Mouse (Mus musculus) CH12.LX (cell line): ENCODE results near the gene Drc3. TPM values are rescaled to one million over a fixed set of nuclear protein-coding genes. Genes with fewer than 3 reads are reported as not detected.

Source experiments
- DNase-seq: peaks from one replicate; pipeline ENCODE4 v3.0.0-alpha.2; 2013; ENCODE audit errors: extremely low read depth
- H3K27ac ChIP-seq: 2 replicates; pipeline ENCODE4 v1.5.1; 2012; ENCODE audit warnings: low read depth, mild to moderate bottlenecking, control low read depth, moderate library complexity; ENCODE audit not compliant: insufficient read depth
- H3K27me3 ChIP-seq: replicated peaks from 2 replicates; pipeline ENCODE3; 2012; ENCODE audit warnings: inconsistent platforms
- H3K36me3 ChIP-seq, 2 experiments: replicated peaks in 1 of 2; 2 replicates each; pipeline versions ENCODE3 to v1.6.1; 2012; ENCODE audit warnings: inconsistent platforms in 1 of 2, low read length in 1 of 2, mild to moderate bottlenecking in 1 of 2, mixed read lengths in 1 of 2, moderate library complexity in 1 of 2; ENCODE audit not compliant: control insufficient read depth in 1 of 2, insufficient read depth in 1 of 2
- H3K4me1 ChIP-seq, 2 experiments: 2 replicates each; pipeline ENCODE4 v1.6.1; 2012; ENCODE audit warnings: inconsistent platforms in 1 of 2, moderate library complexity in 1 of 2; ENCODE audit not compliant: insufficient read depth in 2 of 2, control insufficient read depth in 1 of 2
- H3K4me2 ChIP-seq: 2 replicates; pipeline ENCODE4 v1.6.1; 2012; ENCODE audit warnings: low read depth, mild to moderate bottlenecking, control low read depth; ENCODE audit not compliant: poor library complexity, insufficient read depth, severe bottlenecking
- H3K4me3 ChIP-seq, 3 experiments: fragments of 150-350 bp in 1 of 3; sonication (generic) in 1 of 3; replicated peaks in 1 of 3; 2 replicates each; pipeline versions ENCODE3 to v1.5.1; 2011 to 2012; ENCODE audit warnings: low read depth in 2 of 3, low read length in 2 of 3, mild to moderate bottlenecking in 2 of 3, moderate library complexity in 2 of 3, control low read depth in 1 of 3, improper control_type of control experiment in 1 of 3, inconsistent platforms in 1 of 3, mixed read lengths in 1 of 3; ENCODE audit not compliant: poor library complexity in 1 of 3
- H3K79me2 ChIP-seq: replicated peaks from 2 replicates; pipeline ENCODE4 v1.6.1; 2012; ENCODE audit warnings: mild to moderate bottlenecking, moderate library complexity; ENCODE audit not compliant: control insufficient read depth, poor library complexity, insufficient read depth, severe bottlenecking; ENCODE audit errors: extremely low read depth
- H3K9ac ChIP-seq: 2 replicates; pipeline ENCODE4 v1.6.1; 2012; ENCODE audit warnings: low read depth, mild to moderate bottlenecking, control low read depth, moderate library complexity; ENCODE audit not compliant: insufficient read depth
- H3K9me3 ChIP-seq: replicated peaks from 2 replicates; pipeline ENCODE3; 2012; ENCODE audit warnings: low read length, inconsistent platforms, mixed read lengths
- BHLHE40 ChIP-seq: IDR thresholded peaks from 2 replicates; pipeline ENCODE4 v1.6.1; 2011; ENCODE audit warnings: mild to moderate bottlenecking, low read depth, low read length, improper control_type of control experiment
- CTCF ChIP-seq, 2 experiments: IDR thresholded peaks in 1 of 2; conservative IDR thresholded peaks in 1 of 2; 2 replicates each; pipeline ENCODE4 v1.5.1; 2011 to 2012; ENCODE audit warnings: low read depth in 2 of 2, low read length in 2 of 2, improper control_type of control experiment in 1 of 2, inconsistent platforms in 1 of 2, mild to moderate bottlenecking in 1 of 2, moderate library complexity in 1 of 2
- ETS1 ChIP-seq: conservative IDR thresholded peaks from 2 replicates; pipeline ENCODE4 v1.6.1; 2012; ENCODE audit warnings: low read depth, mild to moderate bottlenecking, inconsistent platforms, low read length, improper control_type of control experiment, moderate library complexity
- HCFC1 ChIP-seq: IDR thresholded peaks from 2 replicates; pipeline ENCODE4 v1.6.1; 2012; ENCODE audit warnings: low read depth, mild to moderate bottlenecking, inconsistent platforms, low read length, improper control_type of control experiment
- IRF4 ChIP-seq: IDR thresholded peaks from 2 replicates; pipeline ENCODE4 v1.6.1; 2014; ENCODE audit warnings: low read depth, mild to moderate bottlenecking, inconsistent platforms, low read length, improper control_type of control experiment
- KAT2A ChIP-seq: IDR thresholded peaks from 2 replicates; pipeline ENCODE4 v1.6.1; 2012; ENCODE audit warnings: low read length, improper control_type of control experiment, inconsistent platforms; ENCODE audit not compliant: insufficient replicate concordance
- MAFK ChIP-seq: IDR thresholded peaks from 2 replicates; pipeline ENCODE4 v1.6.1; 2011; ENCODE audit warnings: low read length, improper control_type of control experiment; ENCODE audit not compliant: insufficient replicate concordance
- MAX ChIP-seq: IDR thresholded peaks from 2 replicates; pipeline ENCODE4 v1.6.1; 2011; ENCODE audit warnings: low read length, improper control_type of control experiment
- MAZ ChIP-seq: IDR thresholded peaks from 2 replicates; pipeline ENCODE4 v1.6.1; 2012; ENCODE audit warnings: low read depth, mild to moderate bottlenecking, inconsistent platforms, low read length, improper control_type of control experiment, moderate library complexity
- MXI1 ChIP-seq: IDR thresholded peaks from 2 replicates; pipeline ENCODE4 v1.6.1; 2011; ENCODE audit warnings: mild to moderate bottlenecking, low read depth, low read length, improper control_type of control experiment
- MYC ChIP-seq: IDR thresholded peaks from 2 replicates; pipeline ENCODE4 v1.6.1; 2011; ENCODE audit warnings: low read depth, mild to moderate bottlenecking, improper control_type of control experiment, low read length
- PAX5 ChIP-seq: IDR thresholded peaks from 2 replicates; pipeline ENCODE4 v1.6.1; 2012; ENCODE audit warnings: low read length, inconsistent platforms, mixed read lengths
- POLR2A ChIP-seq: IDR thresholded peaks from 2 replicates; pipeline ENCODE4 v1.6.1; 2011; ENCODE audit warnings: low read depth, mild to moderate bottlenecking, improper control_type of control experiment, low read length
- RAD21 ChIP-seq: IDR thresholded peaks from 2 replicates; pipeline ENCODE4 v1.6.1; 2011; ENCODE audit warnings: low read depth, mild to moderate bottlenecking, low read length, improper control_type of control experiment, moderate library complexity
- RCOR1 ChIP-seq: conservative IDR thresholded peaks from 2 replicates; pipeline ENCODE4 v1.6.1; 2012; ENCODE audit warnings: low read depth, mild to moderate bottlenecking, inconsistent platforms, low read length, improper control_type of control experiment
- SMC3 ChIP-seq: IDR thresholded peaks from 2 replicates; pipeline ENCODE4 v1.6.1; 2011; ENCODE audit warnings: low read depth, low read length, improper control_type of control experiment
- TBP ChIP-seq: conservative IDR thresholded peaks from 2 replicates; pipeline ENCODE4 v1.6.1; 2011; ENCODE audit warnings: low read depth, low read length, improper control_type of control experiment
- UBTF ChIP-seq: IDR thresholded peaks from 2 replicates; pipeline ENCODE4 v1.6.1; 2012; ENCODE audit warnings: low read depth, mild to moderate bottlenecking, inconsistent platforms, low read length, improper control_type of control experiment, moderate library complexity
- USF1 ChIP-seq: IDR thresholded peaks from 2 replicates; pipeline ENCODE4 v1.6.1; 2014; ENCODE audit warnings: low read depth, mild to moderate bottlenecking, inconsistent platforms, low read length, improper control_type of control experiment
- USF2 ChIP-seq: conservative IDR thresholded peaks from 2 replicates; pipeline ENCODE4 v1.6.1; 2011; ENCODE audit warnings: low read depth, low read length, improper control_type of control experiment
- ZC3H11A ChIP-seq: IDR thresholded peaks from 2 replicates; pipeline ENCODE4 v1.6.1; 2012; ENCODE audit warnings: low read depth, mild to moderate bottlenecking, inconsistent platforms, low read length, improper control_type of control experiment
- dilution Hi-C: fragments of 300-500 bp; cut with MboI; formaldehyde crosslinking; loops from 2 replicates; pipeline ENCODE4 v1.14.3; 2020; ENCODE audit warnings: low sequenced_read_pairs; ENCODE audit not compliant: extremely low pct_unique_long_range_greater_than_20kb, extremely low pct_ligation_motif_present
- in situ Hi-C: fragments of 300-500 bp; cut with MboI; formaldehyde crosslinking; loops from 3 replicates; pipeline ENCODE4 v1.14.3; 2019; ENCODE audit warnings: low sequenced_read_pairs, low pct_ligation_motif_present, low pct_unique_long_range_greater_than_20kb, mixed read lengths
- polyA plus RNA-seq: library from polyadenylated mRNA; unstranded; fragments of >175 nt; gene quantifications from 2 replicates; pipeline ENCODE4 v1.2.1, GENCODE M21; 2012; ENCODE audit warnings: low read depth; ENCODE audit not compliant: insufficient read length
- total RNA-seq, 2 experiments: library from RNA; depleted of rRNA; stranded (reverse); fragments of 300-350 nt in 1 of 2; fragments of >200 nt in 1 of 2; gene quantifications; 2 replicates each; pipeline ENCODE4 v1.2.3; 2012 to 2014

Gene Drc3
- total and polyA plus RNA-seq, 3 experiments, result 1.4 to 3.9 (median 1.9) TPM

- Histone ChIP-seq H3K9me3 (no peaks in the 10 kb centered on the region), H3K27me3 (no peaks in the 10 kb centered on the region), H3K36me3 (no peaks in the 10 kb centered on the region), H3K4me1 (peaks cover 0 to 12% of the 10 kb centered on the region in 2 experiments; a peak in 2 of 4 replicates), H3K4me3 (no peak overlapping the region), H3K4me2 (no peak overlapping the region), H3K27ac (no peak overlapping the region), H3K79me2 (no peaks in the 10 kb centered on the region), H3K9ac (no peak overlapping the region)
- TF ChIP-seq RCOR1 (no peak), MXI1 (no peak), IRF4 (no peak), BHLHE40 (no peak)
- DNase-seq, result no peak
- dilution Hi-C loops, result no loop called here
- in situ Hi-C loops, result no loop called here
Measured at GRCm38 (mm10) chr11:60359138-60359537, 6.0 kb downstream of the Drc3 start.

- no peaks in the 10 kb centered on the region for H3K36me3 ChIP-seq
- H3K4me1 ChIP-seq, result peaks cover 0 to 5% of the 10 kb centered on the region in 2 experiments; a peak in 2 of 4 replicates
- H3K9me3 ChIP-seq, result no peaks in the 10 kb centered on the region
- TF ChIP-seq MAFK (no peak), IRF4 (no peak), HCFC1 (no peak), CTCF (conservative IDR thresholded peaks at IDR 0.05 in 1 of 2, IDR thresholded peaks at IDR 0.05 in 1 of 2; ENCODE audit: low read depth in 2 of 2, low read length in 2 of 2) (no peak), SMC3 (no peak), UBTF (no peak), KAT2A (no peak), MAX (no peak), ETS1 (no peak), MYC (no peak), USF1 (no peak), ZC3H11A (no peak), MAZ (no peak), USF2 (no peak), MXI1 (no peak), TBP (no peak), RAD21 (no peak), PAX5 (no peak), POLR2A (no peak)
- no peak for DNase-seq
- in situ Hi-C loops (loop anchor here (5.0 kb wide), 1 partner anchor 37 kb away; no protein-coding TSS in a partner anchor), dilution Hi-C loops (no loop called here)
- H3K27ac ChIP-seq, result no peak overlapping the region
- H3K9ac ChIP-seq, result no peak overlapping the region
- no peak overlapping the region for H3K4me2 ChIP-seq
- no peaks in the 10 kb centered on the region for H3K79me2 ChIP-seq
- no peak overlapping the region for H3K4me3 ChIP-seq
- no peaks in the 10 kb centered on the region for H3K27me3 ChIP-seq
Measured at GRCm38 (mm10) chr11:60359936-60360335, 6.8 kb downstream of the Drc3 start.
